Mouse (Mus musculus) right cerebral cortex, postnatal 25 days (tissue): Measurements from ENCODE around the gene Stac3.

Source experiments
- DNase-seq: peaks from one replicate; pipeline ENCODE4 v3.0.0; 2022

The Stac3 gene

GRCm38 (mm10) chr10:127509837-127510701 lies 8.6 kb downstream of the Stac3 start:
- peak; percentile 51 for DNase-seq

- no peak for DNase-seq
Observed at GRCm38 (mm10) chr10:127510895-127511617, 9.6 kb downstream of the Stac3 start.

GRCm38 (mm10) chr10:127511634-127512306 lies 10.3 kb downstream of the Stac3 start:
- peak; percentile 87 for DNase-seq

GRCm38 (mm10) chr10:127512307-127512666 lies 10.8 kb downstream of the Stac3 start:
- no peak for DNase-seq

- DNase-seq: peak; percentile 91
Observed at GRCm38 (mm10) chr10:127512813-127513212, 11.3 kb downstream of the Stac3 start.

- DNase-seq: no peak
Observed at GRCm38 (mm10) chr10:127513501-127514091, 12.1 kb downstream of the Stac3 start.

GRCm38 (mm10) chr10:127514111-127514698 lies 12.7 kb downstream of the Stac3 start:
- no peak for DNase-seq

- no peak for DNase-seq
Observed at GRCm38 (mm10) chr10:127514764-127515163, 13.3 kb downstream of the Stac3 start, which contains the start of gene Ndufa4l2. Gene Ndufa4l2 (plus strand): TSS chr10:127514967.

- no peak for DNase-seq
Observed at GRCm38 (mm10) chr10:127515271-127515982, 13.9 kb downstream of the Stac3 start.

- DNase-seq: no peak
Observed at GRCm38 (mm10) chr10:127515983-127516459, 14.5 kb downstream of the Stac3 start.

GRCm38 (mm10) chr10:127516576-127517260 lies 15.2 kb downstream of the Stac3 start:
- no peak for DNase-seq

GRCm38 (mm10) chr10:127517941-127518340 lies 16.5 kb downstream of the Stac3 start:
- DNase-seq: no peak

- no peak for DNase-seq
Observed at GRCm38 (mm10) chr10:127519041-127519701, 17.7 kb downstream of the Stac3 start.

- DNase-seq: no peak
Observed at GRCm38 (mm10) chr10:127519903-127520713, 18.6 kb downstream of the Stac3 start.

- no peak for DNase-seq
Observed at GRCm38 (mm10) chr10:127520714-127521357, 19.4 kb downstream of the Stac3 start.

- no peak for DNase-seq
Observed at GRCm38 (mm10) chr10:127521611-127522080, 20.2 kb downstream of the Stac3 start.

GRCm38 (mm10) chr10:127522088-127522581 lies 20.6 kb downstream of the Stac3 start, which contains the start of gene Shmt2:
Gene Shmt2 (minus strand): TSS chr10:127522444.
- DNase-seq: peak; percentile 81

GRCm38 (mm10) chr10:127524646-127525255 lies 23.3 kb downstream of the Stac3 start:
- no peak for DNase-seq
